Mouse (Mus musculus) right cerebral cortex, adult 2 months (tissue): Measurements from ENCODE around the gene Ccr4.
A peak's percentile ranks its signal among the peaks of the same experiment; 100 is the strongest.
"Not testable (repeated sequence)": the region's sequence is repeated elsewhere in the genome, so short reads cannot be mapped to it uniquely, and the experiment has no call there.

ENCODE experiments used
- DNase-seq, 2 experiments: peaks; one replicate each; pipeline ENCODE4 v3.0.0; 2021 to 2022; ENCODE audit warnings: low spot score in 2 of 2

The Ccr4 gene

DNA sequence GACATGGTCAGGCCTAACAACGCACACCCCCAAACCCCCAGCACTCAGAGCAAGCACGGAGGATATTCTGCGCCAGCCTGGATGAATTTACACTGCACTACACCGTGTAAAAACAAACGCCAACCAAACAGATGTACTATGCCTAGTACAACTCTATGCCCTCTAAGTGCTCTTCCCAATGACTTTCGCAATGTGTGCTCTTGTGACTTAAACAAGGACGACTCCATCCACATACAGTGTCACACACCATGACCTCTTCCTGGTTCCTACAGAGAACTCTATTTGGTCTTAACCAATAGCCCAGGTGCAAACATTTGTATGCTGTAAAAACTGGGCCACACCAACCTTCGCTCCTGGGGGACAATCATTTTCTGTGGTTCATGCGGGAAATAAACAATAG, 17.8 kb upstream of the Ccr4 start:
- DNase-seq: no peak

DNA sequence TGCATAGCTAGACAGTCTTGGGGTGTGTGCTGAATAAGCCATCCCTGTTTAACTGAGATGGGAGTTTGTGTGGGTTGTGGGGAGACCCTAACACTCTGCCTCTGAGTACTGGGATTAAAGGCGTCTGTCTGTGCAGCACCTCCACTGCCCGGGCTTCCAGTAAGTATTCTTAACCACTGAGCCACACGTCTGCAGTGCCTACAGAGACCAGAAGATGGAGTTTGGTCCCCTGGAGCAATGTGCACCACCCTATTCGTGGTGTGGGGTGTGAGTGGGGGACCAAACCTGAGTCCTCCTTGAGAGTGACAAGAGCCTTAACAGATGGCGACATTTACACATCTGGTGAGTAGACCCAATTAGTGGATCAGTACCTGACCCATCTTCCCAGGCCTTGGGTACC, 17.3 kb upstream of the Ccr4 start:
- DNase-seq: no peak

DNA sequence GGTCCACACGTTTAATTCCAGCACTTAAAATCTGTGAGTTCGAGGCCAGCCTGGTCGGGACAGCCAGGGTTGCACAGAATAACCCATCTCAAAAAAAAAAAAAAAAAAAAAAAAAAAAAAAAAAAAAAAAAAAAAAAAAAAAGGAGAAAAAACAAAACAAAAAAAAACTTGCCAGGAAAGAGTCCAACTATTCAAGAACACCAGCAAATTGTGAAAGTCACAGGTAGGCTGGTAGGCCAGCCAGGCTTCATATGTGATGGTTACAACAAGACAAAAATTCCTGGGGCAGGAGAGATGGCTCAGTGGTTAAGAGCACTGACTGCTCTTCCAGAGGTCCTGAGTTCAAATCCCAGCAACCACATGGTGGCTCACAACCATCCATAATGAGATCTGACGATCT, 15.8 kb upstream of the Ccr4 start:
- not testable (repeated sequence) for DNase-seq

DNA sequence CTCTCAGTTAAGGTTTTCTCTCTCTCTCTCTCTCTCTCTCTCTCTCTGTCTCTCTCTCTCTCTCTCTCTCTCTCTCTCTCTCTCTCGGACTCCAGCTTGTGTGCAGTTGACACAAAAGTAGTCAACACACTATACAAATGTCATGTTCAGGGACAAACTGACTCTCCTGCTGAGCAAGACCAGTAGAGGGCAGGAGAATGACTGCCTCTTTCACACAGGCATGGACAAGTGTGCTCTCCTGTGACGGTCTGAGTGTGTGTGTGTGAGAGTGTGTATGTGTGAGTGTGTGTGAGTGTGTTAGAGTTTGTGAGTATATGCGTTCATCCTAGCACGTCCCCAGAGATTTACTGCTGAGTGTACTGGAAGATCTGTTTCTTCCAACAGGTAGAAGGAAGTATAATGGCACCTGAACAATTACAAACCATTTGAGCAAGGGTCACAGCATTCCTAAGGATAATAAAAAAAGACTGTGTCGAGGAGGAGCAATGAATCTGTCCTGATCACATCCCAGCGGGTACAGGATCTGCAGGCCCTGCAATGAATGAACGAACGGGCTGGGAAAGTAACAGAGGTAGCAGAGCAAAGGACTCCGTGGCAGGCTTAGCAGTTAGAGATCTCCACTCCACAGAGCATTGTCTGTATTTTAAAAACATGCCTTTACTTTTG, 14.2 kb upstream of the Ccr4 start:
- DNase-seq: no peak

DNA sequence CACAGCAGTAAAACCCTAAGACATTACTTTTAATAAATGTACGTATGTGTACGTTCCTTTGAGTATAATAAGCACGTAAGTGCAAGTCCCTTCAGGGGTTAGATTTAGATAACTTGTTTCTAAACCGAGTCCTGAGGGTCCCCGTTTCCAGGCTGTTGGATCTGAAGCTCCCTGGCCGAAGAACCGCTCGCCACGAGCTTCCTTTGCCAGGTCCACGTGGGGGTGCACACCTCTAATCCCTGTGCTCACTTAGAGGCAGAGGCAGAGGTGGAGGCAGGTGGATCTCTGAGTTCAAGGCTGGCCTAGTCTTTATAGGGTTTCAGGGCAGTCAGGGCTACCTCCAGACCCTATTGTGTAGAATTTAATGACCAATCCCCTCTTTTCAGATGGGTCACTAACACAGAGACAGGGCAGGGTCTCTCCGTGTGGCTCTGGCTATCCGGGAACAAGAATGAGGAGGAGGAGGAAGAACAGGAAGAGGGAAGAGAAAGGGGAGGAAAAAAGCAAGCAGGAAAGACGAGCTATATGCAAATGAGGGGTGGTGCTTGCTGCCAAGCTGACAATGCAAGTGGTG, 13.3 kb upstream of the Ccr4 start:
- no peak for DNase-seq

DNA sequence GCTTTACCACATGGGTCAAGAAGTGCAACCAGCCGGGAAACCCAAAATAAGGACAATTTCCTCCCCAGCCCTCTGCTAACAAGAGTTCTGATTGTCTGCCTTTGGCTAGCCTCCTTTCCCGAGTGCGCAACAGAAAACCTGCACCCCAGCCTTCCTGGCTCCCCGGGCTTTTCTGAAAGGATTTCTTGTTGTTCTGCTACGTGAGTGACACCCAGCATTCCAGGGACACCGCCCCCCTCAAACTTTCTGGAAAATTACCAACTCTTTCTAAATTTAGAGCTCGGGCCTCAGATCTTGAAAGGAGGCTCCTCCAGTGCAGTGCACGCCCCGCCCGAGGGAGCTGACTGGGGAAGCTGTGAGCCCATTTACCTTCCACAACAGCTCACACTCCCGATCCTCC, 10.6 kb upstream of the Ccr4 start, which contains the start of gene C130032M10Rik:
Gene C130032M10Rik (plus strand): TSS at position 334 of the 400 bp plus-strand sequence.
- DNase-seq: peak in 1 of 2 experiments; percentile 9

DNA sequence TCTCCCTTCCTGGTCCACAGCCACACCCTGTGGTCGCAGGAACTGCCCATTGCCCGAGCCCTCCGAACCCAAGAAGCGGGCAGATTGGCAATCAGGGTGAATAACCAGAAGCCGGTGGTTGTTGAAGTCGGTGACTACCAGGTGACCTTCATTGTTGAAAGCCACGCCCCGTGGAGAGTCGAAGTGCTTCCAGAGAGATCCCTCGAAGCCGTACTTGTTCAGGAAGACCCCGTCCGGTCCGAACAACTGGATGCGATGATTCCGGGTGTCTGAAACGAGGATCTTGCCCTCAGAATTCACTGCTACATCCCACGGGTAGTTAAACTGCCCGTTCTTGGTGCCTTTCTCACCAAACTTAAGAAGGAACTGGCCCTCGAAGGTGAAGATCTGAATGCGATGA, 8.1 kb upstream of the Ccr4 start:
- DNase-seq: no peak

DNA sequence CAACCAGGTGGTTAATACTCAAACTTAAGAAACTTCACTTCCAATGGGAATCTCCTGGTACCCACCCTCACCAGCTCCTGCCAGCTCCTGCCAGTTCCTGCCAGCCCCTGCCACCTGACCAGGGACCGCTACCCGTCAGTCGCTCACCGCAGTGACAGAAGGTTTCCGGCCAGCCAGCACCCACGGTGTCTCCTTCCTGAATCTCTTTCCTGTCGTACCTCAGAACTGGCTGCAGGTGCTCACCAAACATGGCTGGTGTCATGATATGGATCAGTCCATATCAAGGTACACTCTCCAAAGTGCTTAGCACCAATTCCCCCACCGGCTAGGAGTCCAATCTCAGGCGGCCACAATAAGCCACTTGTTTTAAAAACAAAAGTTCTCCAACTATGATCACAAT, 5.1 kb upstream of the Ccr4 start:
- no peak for DNase-seq

DNA sequence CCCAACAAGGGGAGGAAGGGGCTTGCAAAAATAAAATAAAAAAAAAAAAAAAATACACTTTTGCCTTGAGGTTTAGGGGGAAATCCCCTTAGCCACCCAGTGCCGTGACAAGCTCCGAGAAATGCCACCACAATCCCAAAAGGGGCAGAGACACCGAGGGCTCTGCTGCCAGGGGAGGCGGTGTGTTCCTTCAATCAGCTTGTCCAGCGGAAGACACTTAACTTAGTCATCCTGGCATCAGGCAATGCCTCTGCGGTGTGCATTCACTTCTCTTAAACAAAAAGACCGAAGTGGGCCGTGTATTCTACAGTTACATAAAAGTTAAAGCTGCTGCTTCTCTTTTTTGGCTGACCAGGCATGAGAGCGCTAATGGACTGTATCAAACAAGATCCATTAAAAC, 2.7 kb upstream of the Ccr4 start:
- no peak for DNase-seq

DNA sequence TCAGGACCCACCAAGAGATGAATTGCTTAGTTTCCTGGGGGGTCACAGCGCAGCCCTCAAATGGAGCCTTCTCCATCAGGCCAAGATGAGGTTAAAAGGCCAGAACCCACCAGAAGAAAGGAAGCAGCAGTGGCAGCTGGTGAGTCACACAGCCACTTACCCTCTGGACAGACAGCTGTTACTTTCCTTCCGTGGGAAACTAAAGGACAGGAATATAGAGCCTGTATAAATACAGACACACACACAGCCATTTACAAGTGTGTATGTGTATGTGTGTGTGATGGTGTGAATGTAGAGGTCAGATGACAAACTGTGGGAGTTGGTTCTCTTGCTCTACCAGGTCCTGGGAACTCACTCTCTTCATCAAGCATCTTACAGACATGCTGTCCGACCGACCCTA, 1.8 kb upstream of the Ccr4 start:
- no peak for DNase-seq

DNA sequence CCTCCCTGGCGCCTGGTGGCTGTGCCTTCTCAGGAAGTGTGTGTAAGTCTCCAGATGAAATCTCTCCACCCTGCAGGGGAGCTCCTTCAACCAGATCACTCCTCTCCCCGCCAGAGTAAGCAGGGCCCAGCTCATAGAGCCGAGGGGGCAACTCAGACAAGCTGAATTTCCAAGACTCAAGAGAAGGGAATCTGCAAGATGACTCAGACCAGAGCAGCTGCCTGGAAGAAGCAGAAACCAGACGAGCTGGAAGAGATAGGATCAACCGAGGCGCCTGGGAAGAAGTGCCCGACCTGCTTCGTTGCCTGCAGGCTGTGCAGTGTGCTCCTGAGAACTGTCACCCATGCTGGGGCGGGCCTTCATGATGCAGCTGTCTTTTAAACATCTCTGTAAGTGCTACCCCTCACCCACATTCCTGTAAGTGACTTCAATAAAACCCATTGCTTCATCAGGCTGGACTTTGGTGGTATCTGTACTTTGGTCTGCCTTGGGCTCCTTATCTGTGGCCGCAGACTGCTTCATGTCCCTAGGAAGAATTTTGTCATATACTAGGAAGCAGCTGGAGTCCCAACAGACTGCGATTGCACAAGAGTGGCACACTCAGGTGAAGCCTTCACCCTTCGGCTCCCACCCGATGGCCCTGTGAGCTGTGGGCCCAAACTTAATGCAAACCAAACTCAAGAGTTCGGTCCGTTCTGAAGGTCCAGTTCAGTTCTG, 1.8 kb downstream of the Ccr4 start:
- no peak for DNase-seq

DNA sequence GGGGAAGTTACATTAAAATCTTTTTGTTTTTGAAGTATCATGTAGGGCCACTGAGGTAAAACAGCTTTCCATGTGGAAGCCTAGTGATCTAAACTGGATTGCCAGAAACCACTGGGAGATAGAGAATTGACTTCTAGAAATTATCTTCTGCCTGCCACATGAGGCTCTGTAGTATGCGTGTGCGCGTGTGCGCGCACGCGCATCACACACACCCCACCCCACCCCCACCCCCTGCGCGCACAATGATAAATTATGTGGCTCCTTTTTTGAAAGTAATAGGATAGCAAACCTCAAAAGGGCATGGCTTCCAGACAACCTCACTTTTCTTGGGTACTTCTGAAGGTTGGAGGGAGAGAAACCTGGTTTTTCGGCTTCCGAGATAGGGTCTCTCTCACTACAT, 2.8 kb downstream of the Ccr4 start:
- no peak for DNase-seq

DNA sequence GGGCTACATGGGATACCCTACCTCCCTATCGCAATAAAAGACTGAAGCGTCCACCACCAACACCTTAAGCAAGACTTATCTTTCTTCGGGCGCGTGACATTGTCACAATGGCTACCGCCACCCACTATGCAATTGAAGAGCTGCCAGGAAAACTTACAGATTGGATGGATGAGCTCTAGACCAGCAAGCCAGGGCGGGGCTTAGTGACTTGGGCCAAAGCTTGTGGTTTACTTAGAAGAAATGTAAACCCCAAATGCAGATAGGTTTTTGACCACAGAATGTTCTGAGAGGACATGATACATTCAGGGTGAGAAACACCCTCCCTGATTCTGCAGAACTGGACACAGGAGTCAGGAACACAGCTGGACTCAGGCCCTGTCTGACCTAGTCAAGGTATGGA, 3.6 kb downstream of the Ccr4 start:
- no peak for DNase-seq

DNA sequence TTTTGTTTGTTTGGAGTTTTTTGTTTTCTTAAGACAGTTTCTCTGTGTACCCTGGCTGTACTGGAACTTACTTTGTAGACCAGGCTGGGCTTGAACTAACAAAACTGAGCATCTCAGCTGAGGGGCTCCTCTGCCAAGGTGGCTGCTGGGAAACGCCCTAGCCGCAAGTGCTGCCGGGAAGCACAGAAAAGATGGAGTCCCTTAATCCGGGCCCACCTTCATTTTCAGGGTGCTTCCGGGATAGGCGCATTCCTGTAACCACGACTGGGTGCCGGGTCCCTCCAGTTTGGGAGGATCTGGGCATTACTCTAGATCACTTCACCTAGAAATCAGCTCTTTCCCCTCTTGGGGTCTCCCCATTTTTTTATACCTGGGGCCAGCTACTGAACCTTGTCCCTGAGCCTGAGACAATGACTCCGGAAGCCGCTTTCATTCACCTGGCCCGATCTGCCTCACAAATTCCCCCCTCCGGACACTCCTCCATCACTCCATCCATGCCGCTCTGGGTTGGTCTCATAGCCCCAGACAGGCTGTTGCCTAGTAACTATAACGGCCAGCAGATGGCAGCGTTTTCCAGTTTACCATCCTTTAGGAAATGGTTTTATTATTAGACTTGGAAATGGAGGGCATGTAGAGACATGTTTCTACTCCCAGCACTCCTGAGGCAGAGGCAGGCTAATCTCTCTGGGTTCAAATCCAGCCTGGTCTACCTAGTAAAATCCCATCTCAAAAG, 4.8 kb downstream of the Ccr4 start:
- peak; percentile 59 to 65 for DNase-seq

DNA sequence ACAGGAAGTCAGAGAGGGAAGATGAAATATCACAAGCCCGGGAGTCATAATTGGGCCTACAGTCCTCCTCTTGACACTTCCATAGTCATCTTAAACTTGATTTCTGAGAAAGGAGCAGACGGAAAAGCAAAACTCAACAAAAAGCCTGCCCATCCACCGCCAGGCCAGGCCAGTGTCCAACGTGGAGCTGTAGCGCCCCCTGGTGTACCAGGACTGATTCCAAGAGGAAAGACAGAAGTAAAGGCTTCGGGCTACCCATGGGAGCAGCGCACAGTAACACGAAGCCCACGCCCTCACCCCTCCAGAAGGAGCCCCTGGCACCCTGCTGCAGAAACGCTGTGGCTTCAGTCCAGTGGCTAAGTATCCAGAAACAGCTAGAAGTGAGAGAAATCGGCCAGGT, 6.5 kb downstream of the Ccr4 start:
- peak; percentile 85 to 89 for DNase-seq

DNA sequence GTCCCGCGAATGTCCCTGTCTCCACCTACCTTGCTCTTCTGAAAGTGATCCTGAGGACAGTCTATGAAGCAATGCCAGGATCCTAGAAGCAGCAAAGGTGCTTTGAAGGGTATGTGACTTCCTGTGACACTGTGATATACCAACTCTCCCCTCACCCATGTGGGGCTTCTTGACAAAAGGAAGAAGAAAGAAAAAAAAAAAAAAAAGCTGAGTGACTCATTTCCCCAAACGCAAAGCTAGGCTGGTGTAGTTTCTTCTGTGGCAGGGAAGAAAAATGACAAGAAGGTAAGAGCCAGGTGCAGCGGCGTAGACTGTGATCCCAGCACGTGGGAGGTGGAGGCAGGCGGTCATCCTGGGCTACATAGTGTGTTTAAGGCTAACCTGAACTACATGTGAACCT, 8.2 kb downstream of the Ccr4 start:
- DNase-seq: no peak

DNA sequence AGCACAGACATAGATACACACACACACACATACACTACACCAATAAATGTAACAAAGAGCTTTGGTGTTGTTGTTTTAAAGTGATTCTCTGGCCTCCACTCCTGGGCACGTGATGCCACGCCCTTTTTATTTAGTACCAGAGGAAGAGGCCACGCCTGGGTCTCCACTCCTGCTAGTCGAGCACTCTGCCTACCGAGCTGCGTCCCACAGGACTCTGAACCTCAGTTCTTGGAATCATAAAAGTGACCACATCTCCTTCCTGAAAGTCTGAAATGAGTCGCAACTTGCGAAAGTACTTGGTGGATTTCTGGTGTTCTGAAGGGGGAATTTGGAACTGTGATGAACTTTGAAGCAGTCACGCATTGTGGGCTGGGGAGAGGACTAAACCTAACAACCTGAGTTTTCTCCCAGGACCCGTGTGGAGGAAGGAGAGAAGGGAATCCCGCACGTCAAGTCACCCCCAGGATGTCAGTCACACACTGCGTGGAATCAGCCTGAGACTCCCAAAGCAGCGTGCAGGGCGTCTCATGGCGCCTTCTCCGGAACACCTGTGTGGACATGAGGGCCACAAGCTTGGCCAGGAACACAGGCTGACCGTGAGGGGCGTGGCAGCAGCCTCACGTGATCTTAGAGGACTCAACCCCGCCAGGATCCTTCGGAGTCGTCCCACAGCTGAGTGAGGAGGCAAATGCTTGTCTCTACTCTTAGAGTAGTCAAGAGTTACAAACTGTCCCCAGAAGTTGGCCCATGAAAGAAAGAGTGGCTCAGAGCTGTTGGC, 17.0 kb downstream of the Ccr4 start:
- DNase-seq: no peak

DNA sequence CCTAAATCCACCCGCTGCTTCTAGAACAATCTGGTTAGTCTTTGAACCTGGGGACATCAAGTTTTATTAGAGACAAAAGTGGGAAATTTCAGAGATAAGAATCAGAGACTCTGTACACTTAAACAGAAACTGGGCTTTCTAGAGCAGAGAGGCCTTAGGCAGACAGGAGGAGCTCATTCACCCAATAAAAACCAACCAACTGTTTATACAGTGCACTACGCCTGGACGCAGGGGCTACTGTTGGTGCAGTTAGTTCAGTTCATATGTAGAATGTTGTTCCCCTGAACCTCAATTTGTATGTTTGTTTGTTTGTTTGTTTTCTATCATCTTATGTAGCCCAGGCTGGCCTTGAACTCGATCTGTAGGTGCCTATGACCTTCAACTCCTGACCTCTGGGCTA, 17.9 kb downstream of the Ccr4 start:
- no peak for DNase-seq

DNA sequence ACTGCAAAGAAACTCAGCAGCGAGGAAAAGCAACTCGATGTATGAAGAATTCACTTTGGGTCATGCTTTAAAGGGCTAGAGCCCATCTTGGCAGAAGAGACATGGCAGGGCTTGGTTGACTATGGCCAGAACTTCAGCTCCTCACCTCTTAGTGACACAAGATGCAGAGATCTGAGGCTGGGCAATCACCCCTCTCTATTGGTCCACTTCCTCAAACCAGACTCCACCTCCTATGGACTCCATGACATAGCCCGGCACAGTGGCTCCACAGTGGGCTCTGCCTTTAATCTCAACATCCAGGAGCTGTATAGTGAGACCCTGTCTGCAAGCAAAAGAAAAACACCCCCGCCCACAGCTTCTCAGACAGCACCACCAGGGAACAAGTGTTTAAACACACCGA, 19.9 kb downstream of the Ccr4 start:
- DNase-seq: no peak

DNA sequence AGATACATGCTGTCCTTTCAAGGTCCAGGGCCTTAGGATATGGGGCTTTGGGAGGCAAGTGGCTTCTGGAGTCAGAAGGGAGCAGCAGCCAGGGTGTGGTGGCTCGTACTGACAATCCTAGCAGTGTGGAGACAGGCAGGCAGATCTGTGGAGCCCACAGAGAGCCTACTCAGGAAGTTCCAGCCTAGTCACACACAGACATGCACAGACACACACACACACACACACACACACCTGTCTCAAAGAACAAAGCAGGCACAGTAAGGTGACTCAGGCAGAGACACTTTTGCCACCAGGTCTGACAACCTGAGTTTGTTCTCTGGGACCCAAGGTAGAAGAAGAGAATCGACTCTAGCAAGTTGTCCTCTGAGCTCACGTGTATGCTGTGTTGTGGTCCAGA, 23.8 kb downstream of the Ccr4 start:
- no peak for DNase-seq

DNA sequence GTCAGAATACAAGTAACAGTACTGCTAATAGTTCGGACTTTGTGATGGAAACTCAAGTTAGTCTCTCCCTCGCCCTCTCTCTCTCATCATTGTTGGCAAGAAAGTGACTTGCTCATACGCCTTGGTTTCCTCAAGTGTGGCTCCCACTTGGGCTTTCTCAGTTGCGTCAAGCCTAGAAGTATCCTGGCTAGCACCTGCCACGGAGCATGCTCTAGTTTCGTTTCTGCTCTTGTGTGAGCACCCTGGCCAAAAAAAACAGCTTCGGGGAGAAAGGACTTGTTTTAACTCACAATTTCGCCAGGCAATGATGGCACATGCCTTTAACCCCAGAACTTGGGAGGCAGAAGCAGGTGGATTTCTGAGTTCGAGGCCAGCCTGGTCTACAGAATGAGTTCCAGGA, 27.7 kb downstream of the Ccr4 start:
- no peak for DNase-seq

DNA sequence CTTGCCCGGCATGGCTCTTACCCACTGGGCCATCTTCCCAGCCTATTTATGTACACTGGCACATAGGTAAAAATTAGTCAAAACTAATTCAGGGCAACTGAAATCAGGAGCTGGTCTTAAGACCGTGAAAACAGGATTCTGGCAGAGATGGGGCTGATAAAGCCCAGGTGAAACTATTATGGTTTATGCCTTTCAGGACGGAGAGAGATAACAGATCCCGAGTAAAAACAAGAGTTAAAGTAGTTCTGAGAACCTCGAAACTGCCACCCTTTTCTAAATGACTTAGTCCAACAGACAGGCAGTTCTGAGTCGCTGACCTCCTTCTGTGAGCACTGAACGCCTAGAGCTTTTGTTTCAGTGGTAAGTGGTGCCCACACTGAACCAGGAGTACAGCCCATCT, 32.8 kb downstream of the Ccr4 start:
- DNase-seq: no peak
